Mouse (Mus musculus) bone marrow, adult 2 months (tissue): Measurements from ENCODE around the gene Akap12.

Experiments
- CTCF ChIP-seq: fragments of 200-500 bp; IDR thresholded peaks from 2 replicates; pipeline ENCODE4 v1.5.1; 2011; ENCODE audit warnings: low read length, control low read depth; ENCODE audit not compliant: control insufficient read depth, insufficient read depth
- POLR2A ChIP-seq: fragments of 200-500 bp; IDR thresholded peaks from 2 replicates; pipeline ENCODE4 v1.6.1; 2011; ENCODE audit warnings: low read depth, mild to moderate bottlenecking, control low read depth, low read length, borderline replicate concordance; ENCODE audit not compliant: control insufficient read depth

GRCm38 (mm10) chr10:4323885-4324284, 57.7 kb downstream of the Akap12 start:
- TF ChIP-seq CTCF (no peak), POLR2A (no peak)
